Mouse (Mus musculus): ENCODE data around the gene Pate1. TPM values are rescaled to one million over a fixed set of nuclear protein-coding genes. Genes with fewer than 3 reads are reported as not detected.

Gene Pate1
- not detected in 2 replicates for polyA plus RNA-seq (2014; fragmentation: Nextera tagmentation; extraction: Ambion mirVana)

- Histone ChIP-seq H3K4me1 (ENCODE audit: control insufficient read depth, insufficient read depth, low read length) (no peaks in the 10 kb centered on the region), H3K4me2 (replicated peaks; ENCODE audit: low read depth, low read length) (no peak within 1 kb of the TSS), H3K9ac (ENCODE audit: low read depth, low read length) (no peak within 1 kb of the TSS), H3K27ac (ENCODE audit: low read depth, low read length) (no peak within 1 kb of the TSS), H3K36me3 (ENCODE audit: control insufficient read depth, insufficient read depth, low read length) (no peaks in the 10 kb centered on the region), H3K9me3 (ENCODE audit: control insufficient read depth, low read length) (no peaks in the 10 kb centered on the region), H3K27me3 (ENCODE audit: control insufficient read depth, insufficient read depth, low read length) (no peaks in the 10 kb centered on the region), H3K4me3 (ENCODE audit: low read length) (no peak within 1 kb of the TSS)
- no peak for ATAC-seq (ENCODE audit: low FRiP score, low TSS enrichment)
- 26% methylated on average over 1 of the region's 1 CpGs for WGBS
These were observed at the start of gene Pate1 for GRCm38 (mm10) chr9:35687013-35687412. TSS of gene Pate1 (minus strand) at chr9:35687390.

DNA sequence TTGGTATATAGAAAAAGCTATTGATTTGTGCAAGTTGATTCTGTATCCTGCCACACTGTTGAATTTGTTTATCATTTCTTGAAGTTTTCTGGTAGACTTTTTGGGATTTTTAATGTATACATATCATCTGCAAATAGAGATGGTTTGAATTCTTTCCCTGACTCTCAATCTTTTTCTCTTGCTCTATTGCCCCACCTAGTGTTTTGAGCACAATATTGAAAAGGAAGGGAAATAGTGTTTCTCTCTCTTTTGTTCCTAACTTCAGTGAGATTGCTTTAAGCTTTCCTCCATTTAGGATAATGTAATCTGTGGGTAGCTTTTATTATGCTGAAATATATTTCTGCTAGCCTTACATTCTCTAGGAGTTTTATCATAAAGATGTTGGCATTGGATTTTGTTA, 20.1 kb upstream of the Pate1 start:
- no peak overlapping the region for H3K9ac ChIP-seq (ENCODE audit: low read depth, low read length)
- H3K27me3 ChIP-seq (ENCODE audit: control insufficient read depth, insufficient read depth, low read length): no peaks in the 10 kb centered on the region
- ATAC-seq (ENCODE audit: low FRiP score, low TSS enrichment): no peak
- H3K4me1 ChIP-seq (ENCODE audit: control insufficient read depth, insufficient read depth, low read length): no peaks in the 10 kb centered on the region
- no peaks in the 10 kb centered on the region for H3K9me3 ChIP-seq (ENCODE audit: control insufficient read depth, low read length)
- no peak overlapping the region for H3K4me3 ChIP-seq (ENCODE audit: low read length)
- H3K4me2 ChIP-seq (replicated peaks; ENCODE audit: low read depth, low read length): no peak overlapping the region
- no peaks in the 10 kb centered on the region for H3K36me3 ChIP-seq (ENCODE audit: control insufficient read depth, insufficient read depth, low read length)
- no peak overlapping the region for H3K27ac ChIP-seq (ENCODE audit: low read depth, low read length)

GRCm38 (mm10) chr9:35691924-35692323, 4.7 kb upstream of the Pate1 start:
- Histone ChIP-seq H3K4me3 (ENCODE audit: low read length) (no peak overlapping the region), H3K9ac (ENCODE audit: low read depth, low read length) (no peak overlapping the region), H3K9me3 (ENCODE audit: control insufficient read depth, low read length) (no peaks in the 10 kb centered on the region), H3K36me3 (ENCODE audit: control insufficient read depth, insufficient read depth, low read length) (no peaks in the 10 kb centered on the region), H3K27me3 (ENCODE audit: control insufficient read depth, insufficient read depth, low read length) (no peaks in the 10 kb centered on the region), H3K4me1 (ENCODE audit: control insufficient read depth, insufficient read depth, low read length) (no peaks in the 10 kb centered on the region), H3K27ac (ENCODE audit: low read depth, low read length) (no peak overlapping the region), H3K4me2 (replicated peaks; ENCODE audit: low read depth, low read length) (no peak overlapping the region)
- no peak for ATAC-seq (ENCODE audit: low FRiP score, low TSS enrichment)

GRCm38 (mm10) chr9:35673557-35673956, 13.6 kb downstream of the Pate1 start:
- no peaks in the 10 kb centered on the region for H3K9me3 ChIP-seq (ENCODE audit: control insufficient read depth, low read length)
- WGBS: 90% methylated on average over 2 of the region's 2 CpGs
- no peaks in the 10 kb centered on the region for H3K27me3 ChIP-seq (ENCODE audit: control insufficient read depth, insufficient read depth, low read length)
- no peaks in the 10 kb centered on the region for H3K36me3 ChIP-seq (ENCODE audit: control insufficient read depth, insufficient read depth, low read length)
- no peak overlapping the region for H3K27ac ChIP-seq (ENCODE audit: low read depth, low read length)
- no peak overlapping the region for H3K4me2 ChIP-seq (replicated peaks; ENCODE audit: low read depth, low read length)
- no peak overlapping the region for H3K4me3 ChIP-seq (ENCODE audit: low read length)
- no peaks in the 10 kb centered on the region for H3K4me1 ChIP-seq (ENCODE audit: control insufficient read depth, insufficient read depth, low read length)
- no peak overlapping the region for H3K9ac ChIP-seq (ENCODE audit: low read depth, low read length)
- no peak for ATAC-seq (ENCODE audit: low FRiP score, low TSS enrichment)

- Histone ChIP-seq H3K9me3 (ENCODE audit: control insufficient read depth, low read length) (no peaks in the 10 kb centered on the region), H3K27me3 (ENCODE audit: control insufficient read depth, insufficient read depth, low read length) (no peaks in the 10 kb centered on the region), H3K27ac (ENCODE audit: low read depth, low read length) (no peak within 1 kb of the TSS), H3K4me1 (ENCODE audit: control insufficient read depth, insufficient read depth, low read length) (no peaks in the 10 kb centered on the region), H3K4me2 (replicated peaks; ENCODE audit: low read depth, low read length) (no peak within 1 kb of the TSS), H3K4me3 (ENCODE audit: low read length) (no peak within 1 kb of the TSS), H3K36me3 (ENCODE audit: control insufficient read depth, insufficient read depth, low read length) (no peaks in the 10 kb centered on the region), H3K9ac (ENCODE audit: low read depth, low read length) (no peak within 1 kb of the TSS)
- WGBS: 62% methylated on average over 1 of the region's 1 CpGs
- no peak for ATAC-seq (ENCODE audit: low FRiP score, low TSS enrichment)
These were observed 39.1 kb downstream of the Pate1 start, which contains the start of gene Pate3 for GRCm38 (mm10) chr9:35648102-35648501. TSS of gene Pate3 (minus strand) at chr9:35648202.

Other genes with a start within 250 kb of the Pate1 start
- gene Gm1113, start 169.1 kb downstream of the Pate1 start, polyA plus RNA-seq (2014; fragmentation: Nextera tagmentation; extraction: Ambion mirVana): not detected in 2 replicates
- 2.3 and 2.8 TPM in 2 replicates for gene Ddx25, start 128.9 kb downstream of the Pate1 start, polyA plus RNA-seq (2014; fragmentation: Nextera tagmentation; extraction: Ambion mirVana)
- gene Pus3, start 128.8 kb downstream of the Pate1 start, polyA plus RNA-seq (2014; fragmentation: Nextera tagmentation; extraction: Ambion mirVana): 23.6 and 26.3 TPM in 2 replicates
- gene Pate2, start 117.1 kb downstream of the Pate1 start, polyA plus RNA-seq (2014; fragmentation: Nextera tagmentation; extraction: Ambion mirVana): 0.37 and 0.46 TPM in 2 replicates
- 16.6 and 17.0 TPM in 2 replicates for gene Hyls1, start 117.0 kb downstream of the Pate1 start, polyA plus RNA-seq (2014; fragmentation: Nextera tagmentation; extraction: Ambion mirVana)
- gene Pate4, start 75.4 kb downstream of the Pate1 start, polyA plus RNA-seq (2014; fragmentation: Nextera tagmentation; extraction: Ambion mirVana): not detected in 2 replicates
- gene Pate3, start 39.2 kb downstream of the Pate1 start, polyA plus RNA-seq (2014; fragmentation: Nextera tagmentation; extraction: Ambion mirVana): 0.14 TPM in 1 of 2 replicates, not detected in the other
- gene Gm17677, start 53.7 kb upstream of the Pate1 start, polyA plus RNA-seq (2014; fragmentation: Nextera tagmentation; extraction: Ambion mirVana): not detected in 2 replicates
- not detected in 2 replicates for gene Gm17727, start 90.7 kb upstream of the Pate1 start, polyA plus RNA-seq (2014; fragmentation: Nextera tagmentation; extraction: Ambion mirVana)
- gene Gm27235, start 102.7 kb upstream of the Pate1 start, polyA plus RNA-seq (2014; fragmentation: Nextera tagmentation; extraction: Ambion mirVana): not detected in 2 replicates
- not detected in 2 replicates for gene D730048I06Rik, start 102.7 kb upstream of the Pate1 start, polyA plus RNA-seq (2014; fragmentation: Nextera tagmentation; extraction: Ambion mirVana)
- gene 9230110F15Rik, start 156.8 kb upstream of the Pate1 start, polyA plus RNA-seq (2014; fragmentation: Nextera tagmentation; extraction: Ambion mirVana): not detected in 2 replicates
- not detected in 2 replicates for gene 9230113P08Rik, start 221.0 kb upstream of the Pate1 start, polyA plus RNA-seq (2014; fragmentation: Nextera tagmentation; extraction: Ambion mirVana)

Measured in kidney, embryonic 14.5 days (tissue).